Mouse (Mus musculus): ENCODE measurements around the gene Ass1.

DNA sequence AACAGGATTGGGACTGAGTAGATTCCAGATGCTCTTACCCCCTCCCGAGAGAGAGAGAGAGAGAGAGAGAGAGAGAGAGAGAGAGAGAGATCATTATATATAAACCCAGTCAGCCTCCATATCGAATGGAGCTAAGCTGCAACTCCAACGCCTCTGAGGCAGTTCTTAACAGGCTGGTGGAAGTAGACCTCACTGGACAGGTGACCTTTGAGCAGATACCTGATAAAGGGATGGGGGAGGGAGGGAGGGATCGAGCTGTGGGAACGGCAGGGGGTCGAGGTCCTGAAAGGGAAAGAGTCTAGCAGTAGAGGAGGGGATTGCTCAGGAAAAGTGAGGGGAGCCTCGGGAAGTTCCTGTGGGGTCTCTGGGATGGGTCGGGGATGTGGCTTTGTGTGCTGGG lies 8.0 kb upstream of the Ass1 start:
- TF ChIP-seq CHD2 (IDR thresholded peaks at IDR 0.05; ENCODE audit: low read depth, low read length) (no peak), HCFC1 (IDR thresholded peaks at IDR 0.05; ENCODE audit: borderline replicate concordance, insufficient read depth, low read length) (no peak), ZC3H11A (IDR thresholded peaks at IDR 0.05; ENCODE audit: borderline replicate concordance, low read depth, low read length) (no peak), ZNF384 (IDR thresholded peaks at IDR 0.05; ENCODE audit: low read depth, low read length) (no peak), MAFK (IDR thresholded peaks at IDR 0.05; ENCODE audit: insufficient read depth, low read depth, low read length) (no peak)

All from ES-E14 (cell line).